Mouse (Mus musculus): ENCODE measurements around the gene Kcnn3.

Gene Kcnn3

GRCm38 (mm10) chr3:89613526-89614523 lies 93.9 kb downstream of the Kcnn3 start:
- POLR2A ChIA-PET: interaction anchor here in 1 of 4 experiments (0.8 to 1.2 kb wide), 2 partner anchors 58 to 158 kb away, joined by 3 read pairs; no protein-coding TSS in a partner anchor
- CTCF ChIA-PET: interaction anchor here in 1 of 4 experiments (0.6 kb wide), 1 partner anchor 279 kb away, joined by 3 read pairs; no protein-coding TSS in a partner anchor

GRCm38 (mm10) chr3:89616861-89617260 lies 96.9 kb downstream of the Kcnn3 start:
- CTCF ChIA-PET: interaction anchor here in 2 of 4 experiments (0.6 to 1.0 kb wide), 2 partner anchors 18 to 160 kb away, joined by 3 read pairs; no protein-coding TSS in a partner anchor
- POLR2A ChIA-PET: no interaction called here

- ChIA-PET CTCF (interaction anchor here in 2 of 4 experiments (0.6 to 0.8 kb wide), 2 partner anchors 107 to 161 kb away, joined by 3 read pairs; no protein-coding TSS in a partner anchor), POLR2A (no interaction called here)
Measured at GRCm38 (mm10) chr3:89617360-89617759, 97.4 kb downstream of the Kcnn3 start.

- CTCF ChIA-PET: interaction anchor here in 1 of 4 experiments (0.5 kb wide), 1 partner anchor 23 kb away, joined by 4 read pairs; no protein-coding TSS in a partner anchor
- POLR2A ChIA-PET: interaction anchor here in 1 of 4 experiments (0.8 kb wide), 1 partner anchor 44 kb away, joined by 3 read pairs; no protein-coding TSS in a partner anchor
Measured at GRCm38 (mm10) chr3:89622825-89623224, 102.9 kb downstream of the Kcnn3 start.

- ChIA-PET POLR2A (interaction anchor here in 2 of 4 experiments (0.8 to 0.9 kb wide), 2 partner anchors 12 to 44 kb away, joined by 3 read pairs; no protein-coding TSS in a partner anchor), CTCF (interaction anchor here in 1 of 4 experiments (0.5 to 0.6 kb wide), 2 partner anchors 23 to 169 kb away, joined by 4 read pairs; partner anchors contain the start of gene Pmvk)
Measured at GRCm38 (mm10) chr3:89623531-89623930, 103.6 kb downstream of the Kcnn3 start.

- ChIA-PET CTCF (no interaction called here), POLR2A (interaction anchor here in 1 of 4 experiments (0.9 kb wide), 1 partner anchor 11 kb away, joined by 3 read pairs; no protein-coding TSS in a partner anchor)
Measured at GRCm38 (mm10) chr3:89624001-89624400, 104.0 kb downstream of the Kcnn3 start.

GRCm38 (mm10) chr3:89624814-89625445 lies 105.0 kb downstream of the Kcnn3 start:
- ChIA-PET CTCF (interaction anchor here in 3 of 4 experiments (0.6 to 1.0 kb wide), 3 partner anchors 233 to 1334 kb away, joined by 3 to 5 read pairs (median 3); no protein-coding TSS in a partner anchor), POLR2A (interaction anchor here in 1 of 4 experiments (0.7 to 2.1 kb wide), 2 partner anchors 22 kb away, joined by 3 to 6 read pairs; no protein-coding TSS in a partner anchor)

- POLR2A ChIA-PET: interaction anchor here in 1 of 4 experiments (2.1 kb wide), 1 partner anchor 20 kb away, joined by 6 read pairs; no protein-coding TSS in a partner anchor
- CTCF ChIA-PET: no interaction called here
Measured at GRCm38 (mm10) chr3:89626556-89626955, 106.6 kb downstream of the Kcnn3 start.

- POLR2A ChIA-PET: no interaction called here
- CTCF ChIA-PET: no interaction called here
Measured at GRCm38 (mm10) chr3:89629811-89630210, 109.8 kb downstream of the Kcnn3 start.

- ChIA-PET POLR2A (interaction anchor here in 1 of 4 experiments (0.6 to 1.4 kb wide), 4 partner anchors 11 to 92 kb away, joined by 3 to 4 read pairs (median 4); no protein-coding TSS in a partner anchor), CTCF (no interaction called here)
Measured at GRCm38 (mm10) chr3:89631750-89632149, 111.8 kb downstream of the Kcnn3 start.

- ChIA-PET CTCF (interaction anchor here in 2 of 4 experiments (0.6 to 0.8 kb wide), 3 partner anchors 64 to 799 kb away, joined by 3 read pairs; partner anchors contain the start of gene Gon4l (in 1 of the 2)), POLR2A (interaction anchor here in 3 of 4 experiments (0.6 to 1.2 kb wide), 3 partner anchors 9 to 237 kb away, joined by 3 read pairs; no protein-coding TSS in a partner anchor)
Measured at GRCm38 (mm10) chr3:89633531-89633930, 113.6 kb downstream of the Kcnn3 start.

GRCm38 (mm10) chr3:89633941-89634340 lies 114.0 kb downstream of the Kcnn3 start:
- CTCF ChIA-PET: interaction anchor here in 3 of 4 experiments (0.6 to 0.8 kb wide), 4 partner anchors 63 to 799 kb away, joined by 3 to 5 read pairs (median 3); partner anchors contain the start of gene Gon4l (in 1 of the 3)

GRCm38 (mm10) chr3:89640804-89641203 lies 120.8 kb downstream of the Kcnn3 start:
- ChIA-PET CTCF (no interaction called here), POLR2A (interaction anchor here in 1 of 4 experiments (0.7 to 0.8 kb wide), 2 partner anchors 17 to 29 kb away, joined by 3 to 9 read pairs; no protein-coding TSS in a partner anchor)

More at GRCm38 (mm10) chr3:89633941-89634340, 114.0 kb downstream of the Kcnn3 start:
- POLR2A ChIA-PET: interaction anchor here in 2 of 4 experiments (0.5 to 1.2 kb wide), 3 partner anchors 9 to 198 kb away, joined by 3 read pairs; partner anchors contain the start of gene Pbxip1 (in 1 of the 2)

- ChIA-PET CTCF (no interaction called here), POLR2A (no interaction called here)
Measured at GRCm38 (mm10) chr3:89643391-89643790, 123.4 kb downstream of the Kcnn3 start.

GRCm38 (mm10) chr3:89646813-89647255 lies 126.9 kb downstream of the Kcnn3 start:
- ChIA-PET CTCF (interaction anchor here in 3 of 4 experiments (0.5 to 1.5 kb wide), 3 partner anchors 31 to 197 kb away, joined by 3 to 5 read pairs (median 3); no protein-coding TSS in a partner anchor), POLR2A (interaction anchor here in 2 of 4 experiments (1.1 to 1.9 kb wide), 6 partner anchors 11 to 41 kb away, joined by 3 to 6 read pairs (median 4); no protein-coding TSS in a partner anchor)

- POLR2A ChIA-PET: interaction anchor here in 2 of 4 experiments (0.8 to 1.9 kb wide), 7 partner anchors 11 to 198 kb away, joined by 3 to 6 read pairs (median 4); no protein-coding TSS in a partner anchor
- CTCF ChIA-PET: interaction anchor here in 3 of 4 experiments (0.6 to 1.5 kb wide), 6 partner anchors 31 to 373 kb away, joined by 3 to 5 read pairs (median 3); no protein-coding TSS in a partner anchor
Measured at GRCm38 (mm10) chr3:89647268-89647874, 127.4 kb downstream of the Kcnn3 start.

- ChIA-PET CTCF (no interaction called here), POLR2A (no interaction called here)
Measured at GRCm38 (mm10) chr3:89649890-89650289, 129.9 kb downstream of the Kcnn3 start.

Data from embryonic stem cell, embryonic (primary cell).